Mouse (Mus musculus) lung, adult 2 months (tissue): ENCODE measurements around the gene Rictor.

Experiments used
- CTCF ChIP-seq: fragments of 200-500 bp; IDR thresholded peaks from 2 replicates; pipeline ENCODE4 v1.5.1; 2011; ENCODE audit warnings: mild to moderate bottlenecking, low read length, control low read depth; ENCODE audit not compliant: insufficient read depth
- POLR2A ChIP-seq: fragments of 200-500 bp; IDR thresholded peaks from 2 replicates; pipeline ENCODE4 v1.6.1; 2011; ENCODE audit warnings: low read depth, mild to moderate bottlenecking, control low read depth, low read length, borderline replicate concordance; ENCODE audit errors: extremely low read depth

GRCm38 (mm10) chr15:6733076-6733475 is 24.9 kb downstream of the Rictor start:
- TF ChIP-seq CTCF (no peak), POLR2A (no peak)
